Mouse (Mus musculus) midbrain, embryonic 15.5 days (tissue): ENCODE measurements around the gene Gm3854. TPM values are rescaled to one million over a fixed set of nuclear protein-coding genes. Genes with fewer than 3 reads are reported as not detected.

Experiments used
- ATAC-seq: fragments of 200-750 bp; cut with Nextera tagmentation; replicated peaks from 2 replicates; pipeline ENCODE4 v1.8.0; 2017; ENCODE audit warnings: moderate TSS enrichment
- H3K27ac ChIP-seq: fragments of 300-500 bp; sonication (generic); 2 replicates; pipeline ENCODE4 v1.5.1; 2015; ENCODE audit warnings: mild to moderate bottlenecking, inconsistent platforms
- H3K27me3 ChIP-seq: fragments of 300-500 bp; sonication (generic); replicated peaks from 2 replicates; pipeline ENCODE4 v1.6.1; 2015; ENCODE audit warnings: inconsistent platforms
- H3K36me3 ChIP-seq: fragments of 300-500 bp; sonication (generic); replicated peaks from 2 replicates; pipeline ENCODE4 v1.6.1; 2015; ENCODE audit warnings: inconsistent platforms
- H3K4me1 ChIP-seq: fragments of 300-500 bp; sonication (generic); 2 replicates; pipeline ENCODE4 v1.6.1; 2015; ENCODE audit warnings: inconsistent platforms
- H3K4me2 ChIP-seq: fragments of 300-500 bp; sonication (generic); 2 replicates; pipeline ENCODE4 v1.6.1; 2015; ENCODE audit warnings: inconsistent platforms, mild to moderate bottlenecking, moderate library complexity
- H3K4me3 ChIP-seq: fragments of 300-500 bp; sonication (generic); 2 replicates; pipeline ENCODE4 v1.5.1; 2015; ENCODE audit warnings: mild to moderate bottlenecking, inconsistent platforms
- H3K9ac ChIP-seq: fragments of 300-500 bp; sonication (generic); 2 replicates; pipeline ENCODE4 v1.6.1; 2015; ENCODE audit warnings: mild to moderate bottlenecking, inconsistent platforms
- H3K9me3 ChIP-seq: fragments of 300-500 bp; sonication (generic); 2 replicates; pipeline ENCODE4 v1.6.1; 2016; ENCODE audit warnings: inconsistent platforms
- WGBS: fragments of 180-500 bp; shearing (Covaris S2); methylation state at CpG from one replicate; pipeline ENCODE4 v1.1.7; 2015; ENCODE audit warnings: mixed read lengths; 5-methylcytosine and 5-hydroxymethylcytosine counted together
- polyA plus RNA-seq: library from polyadenylated mRNA; unstranded; fragments of >200 nt; fragmentation: Nextera tagmentation; extraction: Ambion mirVana; gene quantifications from 2 replicates; pipeline ENCODE4 v1.2.1, GENCODE M21; 2015

Gm3854 gene
- polyA plus RNA-seq, 1 experiment from 2014 or later: 11.1 TPM

GRCm38 (mm10) chr7:6397996-6398975 lies 54.7 kb downstream of the Gm3854 start, which contains the start of gene Smim17:
TSS of gene Smim17 (plus strand) at chr7:6398715.
- Histone ChIP-seq H3K27me3 (no peaks in the 10 kb centered on the region), H3K4me2 (peak within 1 kb of the TSS; percentile 73), H3K4me3 (peak within 1 kb of the TSS; percentile 46), H3K9ac (peak within 1 kb of the TSS; percentile 54), H3K27ac (peak within 1 kb of the TSS; percentile 42), H3K36me3 (peaks cover 23% of the 10 kb centered on the region; the same call in 1 of the 2 replicates), H3K9me3 (no peaks in the 10 kb centered on the region), H3K4me1 (peaks cover 13% of the 10 kb centered on the region)
- peak; percentile 94 for ATAC-seq
- WGBS: 27% methylated on average over 25 of the region's 25 CpGs

Other genes starting within 250 kb of the Gm3854 start
- 26.3 and 28.1 TPM in 2 replicates for gene Zfp787, start 187.8 kb upstream of the Gm3854 start, polyA plus RNA-seq
- gene Zfp444, start 171.5 kb upstream of the Gm3854 start, polyA plus RNA-seq: 102 TPM in 2 replicates
- gene Galp, start 146.7 kb upstream of the Gm3854 start, polyA plus RNA-seq: not detected in 2 replicates
- not detected in 2 replicates for gene Zscan5b, start 121.5 kb upstream of the Gm3854 start, polyA plus RNA-seq
- gene Epp13, start 91.0 kb upstream of the Gm3854 start, polyA plus RNA-seq: not detected in 2 replicates
- gene Zfp667, start 57.2 kb upstream of the Gm3854 start, polyA plus RNA-seq: 15.5 and 16.8 TPM in 2 replicates
- 14.6 TPM in 2 replicates for gene Zfp583, start 12.5 kb upstream of the Gm3854 start, polyA plus RNA-seq
- 5.3 and 6.1 TPM in 2 replicates for gene Zfp78, start 19.5 kb downstream of the Gm3854 start, polyA plus RNA-seq
- gene Zfp28, start 39.5 kb downstream of the Gm3854 start, polyA plus RNA-seq: 17.7 and 18.2 TPM in 2 replicates
- gene Smim17, start 55.0 kb downstream of the Gm3854 start, polyA plus RNA-seq: 5.9 and 7.5 TPM in 2 replicates
- 0.05 TPM in 1 of 2 replicates, not detected in the other for gene Gm20715, start 66.5 kb downstream of the Gm3854 start, polyA plus RNA-seq
- gene Olfr1344, start 94.9 kb downstream of the Gm3854 start, polyA plus RNA-seq: 0.20 TPM in 1 of 2 replicates, not detected in the other
- not detected in 2 replicates for gene Olfr1336, start 112.4 kb downstream of the Gm3854 start, polyA plus RNA-seq
- not detected in 2 replicates for gene Olfr1346, start 123.3 kb downstream of the Gm3854 start, polyA plus RNA-seq
- not detected in 2 replicates for gene Olfr5, start 143.2 kb downstream of the Gm3854 start, polyA plus RNA-seq
- not detected in 2 replicates for gene Olfr1347, start 156.0 kb downstream of the Gm3854 start, polyA plus RNA-seq
- gene Olfr1348, start 165.0 kb downstream of the Gm3854 start, polyA plus RNA-seq: not detected in 2 replicates
- not detected in 2 replicates for gene Olfr1349, start 179.2 kb downstream of the Gm3854 start, polyA plus RNA-seq
- gene Olfr1350, start 221.1 kb downstream of the Gm3854 start, polyA plus RNA-seq: not detected in 2 replicates